Mouse (Mus musculus) adipose tissue, adult 10 weeks (tissue): ENCODE measurements around the gene Timp3. TPM values are rescaled to one million over a fixed set of nuclear protein-coding genes. Genes with fewer than 3 reads are reported as not detected.

ENCODE experiments used
- polyA plus RNA-seq: library from polyadenylated mRNA; stranded (reverse); fragments of 350-450 nt; fragmentation: Illumina TruSeq; extraction: RNeasy Lipid Tissue Mini Kit (QIAGEN cat#74804); gene quantifications from one replicate; pipeline ENCODE4 v1.2.3, GENCODE M21; 2014; ENCODE audit warnings: low read depth, low replicate concordance

The Timp3 gene
- polyA plus RNA-seq, result 111 TPM

GRCm38 (mm10) chr10:86300293-86301116 is at the start of gene Timp3:
Gene Timp3 (plus strand): TSS chr10:86300372.

Other genes with a start within 250 kb of the Timp3 start
- gene Syn3, start 198.5 kb downstream of the Timp3 start, polyA plus RNA-seq, result 1.6 TPM